Mouse (Mus musculus) intestine, postnatal 0 days (tissue): ENCODE measurements around the gene Mb21d2. TPM values are rescaled to one million over a fixed set of nuclear protein-coding genes. Genes with fewer than 3 reads are reported as not detected.

Experiments
- ATAC-seq: fragments of 200-750 bp; cut with Nextera tagmentation; 2 replicates; pipeline ENCODE4 v1.8.0; 2017; ENCODE audit warnings: mild to moderate bottlenecking, moderate TSS enrichment, moderate library complexity
- H3K27ac ChIP-seq: fragments of 300-500 bp; sonication (generic); 2 replicates; pipeline ENCODE4 v1.5.1; 2014; ENCODE audit warnings: mild to moderate bottlenecking, low read depth, low read length, moderate library complexity
- H3K27me3 ChIP-seq: fragments of 300-500 bp; sonication (generic); replicated peaks from 2 replicates; pipeline ENCODE4 v1.6.1; 2014; ENCODE audit warnings: low read length, mixed read lengths; ENCODE audit not compliant: control insufficient read depth, insufficient read depth
- H3K36me3 ChIP-seq: fragments of 300-500 bp; sonication (generic); 2 replicates; pipeline ENCODE4 v1.6.1; 2014; ENCODE audit warnings: mild to moderate bottlenecking, moderate library complexity; ENCODE audit not compliant: control insufficient read depth, insufficient read depth
- H3K4me1 ChIP-seq: fragments of 300-500 bp; sonication (generic); replicated peaks from 2 replicates; pipeline ENCODE4 v1.6.1; 2014; ENCODE audit warnings: antibody characterized with exemption, low read length, mixed read lengths; ENCODE audit not compliant: control insufficient read depth, insufficient read depth
- H3K4me2 ChIP-seq: fragments of 300-500 bp; sonication (generic); replicated peaks from 2 replicates; pipeline ENCODE4 v1.6.1; 2014; ENCODE audit warnings: low read depth, mild to moderate bottlenecking, moderate library complexity
- H3K4me3 ChIP-seq: fragments of 300-500 bp; sonication (generic); 2 replicates; pipeline ENCODE4 v1.5.1; 2014; ENCODE audit warnings: low read depth, low read length
- H3K9ac ChIP-seq: fragments of 300-500 bp; sonication (generic); 2 replicates; pipeline ENCODE4 v1.6.1; 2014; ENCODE audit warnings: mild to moderate bottlenecking, low read depth, low read length
- H3K9me3 ChIP-seq: fragments of 300-500 bp; sonication (generic); 2 replicates; pipeline ENCODE4 v1.6.1; 2016; ENCODE audit warnings: mixed run types; ENCODE audit not compliant: control insufficient read depth
- CTCF ChIP-seq: sonication (generic); IDR thresholded peaks from 2 replicates; pipeline ENCODE4 v1.5.1; 2016; ENCODE audit warnings: low read depth, mild to moderate bottlenecking, control low read depth, antibody characterized with exemption, moderate library complexity
- WGBS: fragments of 180-500 bp; shearing (Covaris S2); extraction: QIAGEN DNeasy Blood & Tissue Kit; methylation state at CpG from one replicate; pipeline ENCODE4 v1.1.7; 2014; 5-methylcytosine and 5-hydroxymethylcytosine counted together
- polyA plus RNA-seq: library from polyadenylated mRNA; unstranded; fragments of >200 nt; fragmentation: Nextera tagmentation; extraction: Ambion mirVana; gene quantifications from 2 replicates; pipeline ENCODE4 v1.2.1, GENCODE M21; 2015

The Mb21d2 gene
- polyA plus RNA-seq, 1 experiment from 2014 or later, result 6.8 TPM

DNA sequence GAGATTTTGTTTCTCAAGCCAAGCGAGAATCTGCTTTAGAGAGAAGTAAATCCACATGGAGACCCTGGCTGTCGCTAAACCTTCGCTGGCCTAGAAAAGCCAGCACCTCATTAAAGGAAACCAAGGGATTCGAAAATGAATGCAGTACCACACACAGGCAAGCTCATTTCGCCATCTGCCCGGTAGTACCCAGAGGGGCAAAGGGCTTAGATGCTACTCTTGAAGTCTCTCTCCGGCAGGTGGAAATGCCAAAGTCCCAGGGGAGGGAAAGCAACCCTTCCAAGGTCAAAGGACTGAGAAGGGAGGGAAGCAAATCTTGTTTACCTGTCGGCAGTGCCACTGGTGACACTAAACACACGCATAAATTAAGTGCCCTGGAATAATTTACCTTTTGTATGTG is 2.1 kb downstream of the Mb21d2 start:
- H3K4me2 ChIP-seq, result peak overlapping the region; percentile 95

DNA sequence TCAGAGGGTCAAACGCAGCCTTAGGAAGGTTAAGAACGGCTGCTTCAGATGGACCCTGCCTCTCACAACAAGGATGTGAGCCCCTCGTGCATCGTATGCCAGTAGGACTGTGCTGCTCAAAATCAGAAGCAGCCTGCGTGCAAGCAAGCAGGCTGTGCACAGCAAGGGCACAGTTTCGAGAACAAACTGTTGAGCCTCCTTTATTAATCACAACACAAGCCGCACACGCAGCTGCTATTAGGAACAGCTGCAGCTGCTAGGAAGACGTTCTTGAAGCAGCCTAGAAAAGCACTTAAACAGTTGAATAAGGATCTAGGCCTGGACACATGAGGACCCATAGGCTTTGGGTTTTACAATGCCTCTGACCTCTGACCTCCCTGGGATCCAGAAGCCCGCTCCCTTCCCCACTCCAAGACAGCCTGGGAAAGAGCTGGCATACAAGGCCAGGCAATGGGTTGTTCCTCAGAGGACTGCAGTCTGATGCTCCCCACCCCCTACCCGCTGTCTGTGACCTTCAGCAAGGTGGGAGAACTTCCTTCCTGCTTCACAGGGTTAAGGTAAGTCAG is 10.1 kb downstream of the Mb21d2 start:
- ATAC-seq, result no peak
- Histone ChIP-seq H3K4me1 (no peaks in the 10 kb centered on the region; the same call in 1 of the 2 replicates), H3K9me3 (no peaks in the 10 kb centered on the region), H3K27me3 (no peaks in the 10 kb centered on the region), H3K4me2 (no peak overlapping the region), H3K27ac (no peak overlapping the region), H3K4me3 (no peak overlapping the region), H3K36me3 (0 out of 2 replicates have a peak, but pooled peaks cover 9% of the 10 kb centered on the region), H3K9ac (no peak overlapping the region)
- 75% methylated on average over 11 of the region's 11 CpGs for WGBS
- no peak for TF ChIP-seq CTCF

More for the DNA sequence above, 2.1 kb downstream of the Mb21d2 start:
- no peaks in the 10 kb centered on the region for H3K27me3 ChIP-seq
- H3K9me3 ChIP-seq, result no peaks in the 10 kb centered on the region
- no peaks in the 10 kb centered on the region for H3K36me3 ChIP-seq
- no peak for TF ChIP-seq CTCF
- no peak for ATAC-seq
- no peak overlapping the region for H3K27ac ChIP-seq
- WGBS, result 54% methylated on average over 9 of the region's 9 CpGs
- 0 out of 2 replicates have a peak, but pooled peaks cover 5% of the 10 kb centered on the region for H3K4me1 ChIP-seq
- no peak overlapping the region for H3K9ac ChIP-seq
- H3K4me3 ChIP-seq, result no peak overlapping the region

DNA sequence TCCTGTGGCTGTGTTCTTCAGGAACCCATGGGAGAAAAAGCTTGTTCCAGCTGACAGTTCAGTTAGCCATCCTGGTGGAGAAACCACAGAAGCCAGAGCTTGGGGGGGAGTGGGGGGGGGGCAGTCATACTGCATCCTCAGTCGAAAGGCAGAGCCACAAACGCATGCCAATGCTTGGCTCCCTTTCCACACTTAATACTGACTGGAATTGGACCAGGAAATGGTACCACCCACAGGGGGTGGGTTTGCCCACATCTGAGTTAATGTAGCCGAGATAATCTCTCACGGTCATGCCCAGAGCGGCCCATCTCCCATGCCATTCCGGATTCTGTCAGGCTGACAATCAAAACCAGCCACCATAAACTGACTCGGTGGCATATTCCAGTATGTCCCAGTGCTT is 14.1 kb downstream of the Mb21d2 start:
- H3K36me3 ChIP-seq, result no peaks in the 10 kb centered on the region
- ATAC-seq, result no peak
- no peak overlapping the region for H3K4me2 ChIP-seq
- H3K27ac ChIP-seq, result no peak overlapping the region
- no peaks in the 10 kb centered on the region for H3K27me3 ChIP-seq
- H3K9ac ChIP-seq, result no peak overlapping the region
- no peak overlapping the region for H3K4me3 ChIP-seq
- no peaks in the 10 kb centered on the region for H3K9me3 ChIP-seq
- no peaks in the 10 kb centered on the region; the same call in 1 of the 2 replicates for H3K4me1 ChIP-seq
- 81% methylated on average over 7 of the region's 7 CpGs for WGBS
- no peak for TF ChIP-seq CTCF

DNA sequence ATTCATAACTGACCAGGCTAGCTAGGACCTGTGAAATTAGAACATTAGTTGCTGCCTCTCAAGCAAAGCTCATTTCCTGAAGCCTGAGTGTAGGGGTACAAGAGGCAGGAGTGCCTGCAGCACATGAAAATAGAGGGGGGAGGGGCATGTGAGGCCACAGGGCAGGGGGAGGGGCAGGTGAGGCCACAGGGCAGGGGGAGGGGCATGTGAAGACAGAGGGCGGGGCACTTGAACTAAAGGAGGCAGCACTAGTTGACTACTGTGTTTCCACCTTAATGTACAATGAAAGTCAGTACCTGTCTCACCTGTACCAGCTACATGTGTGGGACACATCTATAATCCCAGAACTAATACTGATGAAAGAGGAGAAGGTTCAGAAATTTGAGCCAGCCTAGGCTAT is 14.8 kb downstream of the Mb21d2 start:
- Histone ChIP-seq H3K9ac (no peak overlapping the region), H3K36me3 (no peaks in the 10 kb centered on the region), H3K4me3 (no peak overlapping the region), H3K4me1 (no peaks in the 10 kb centered on the region; the same call in 1 of the 2 replicates), H3K27me3 (no peaks in the 10 kb centered on the region), H3K27ac (no peak overlapping the region), H3K4me2 (no peak overlapping the region), H3K9me3 (no peaks in the 10 kb centered on the region)
- no peak for TF ChIP-seq CTCF
- ATAC-seq, result no peak
- WGBS, result 63% methylated on average over 1 of the region's 1 CpGs

GRCm38 (mm10) chr16:28911414-28912050 is 17.9 kb downstream of the Mb21d2 start:
- no peak overlapping the region for H3K4me2 ChIP-seq
- H3K36me3 ChIP-seq, result no peaks in the 10 kb centered on the region
- H3K4me3 ChIP-seq, result no peak overlapping the region
- 75% methylated on average over 15 of the region's 15 CpGs for WGBS
- ATAC-seq, result no peak
- H3K27ac ChIP-seq, result no peak overlapping the region
- no peaks in the 10 kb centered on the region for H3K9me3 ChIP-seq
- no peak overlapping the region for H3K9ac ChIP-seq
- peaks cover 5% of the 10 kb centered on the region; the same call in 1 of the 2 replicates for H3K4me1 ChIP-seq
- no peak for TF ChIP-seq CTCF
- H3K27me3 ChIP-seq, result no peaks in the 10 kb centered on the region

DNA sequence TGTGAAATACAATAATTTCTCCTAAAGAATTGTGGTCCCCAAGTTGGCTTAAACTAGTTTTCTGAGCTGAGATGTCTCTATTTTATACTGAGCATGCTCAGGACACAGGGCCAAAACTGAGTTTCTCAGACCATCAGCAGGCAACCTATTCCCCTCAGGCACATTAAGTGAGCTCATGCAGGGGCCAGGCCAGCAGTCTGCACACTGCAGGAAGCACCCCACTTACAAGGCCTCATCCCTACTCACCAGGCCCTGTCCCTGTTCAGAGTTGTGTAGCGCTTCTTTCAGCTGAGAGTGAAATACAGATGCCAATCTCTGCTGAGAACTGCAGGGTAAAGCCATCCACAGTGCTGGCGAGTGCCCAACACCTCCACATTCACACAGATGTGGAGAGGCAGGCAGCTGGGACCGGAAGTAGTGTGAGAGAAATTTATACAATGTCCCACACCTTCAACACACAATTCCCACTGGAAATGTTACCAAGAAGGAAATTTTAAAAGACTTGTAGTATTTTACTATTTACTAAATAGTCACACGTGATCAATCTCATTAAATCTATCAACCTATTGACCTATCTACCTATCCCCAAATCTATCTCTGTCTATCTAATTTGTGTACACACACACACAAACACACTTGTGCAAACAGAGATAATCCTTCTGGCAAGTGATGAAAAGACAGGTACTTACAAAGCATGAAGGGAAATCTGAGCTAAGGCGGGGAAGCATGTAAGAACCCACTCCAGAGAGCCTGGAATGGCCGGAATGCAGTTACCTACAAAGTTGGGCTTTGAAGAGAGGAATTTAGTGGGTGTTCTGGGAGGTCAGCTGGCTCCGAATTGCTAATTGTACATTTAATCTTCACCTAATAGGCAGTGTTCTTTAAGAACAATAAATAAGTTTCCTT is 22.9 kb downstream of the Mb21d2 start:
- no peak for ATAC-seq
- Histone ChIP-seq H3K27me3 (no peaks in the 10 kb centered on the region), H3K9me3 (no peaks in the 10 kb centered on the region), H3K4me1 (peaks cover 11% of the 10 kb centered on the region), H3K4me3 (no peak overlapping the region), H3K4me2 (peak overlapping the region; percentile 6; the same call in 1 of the 2 replicates), H3K36me3 (no peaks in the 10 kb centered on the region), H3K9ac (no peak overlapping the region), H3K27ac (peak overlapping the region; percentile 74)
- WGBS, result 54% methylated on average over 7 of the region's 7 CpGs
- TF ChIP-seq CTCF, result no peak
